In genomic region chr6:100197102-100197501, GRCm38 (mm10) we compare ENCODE assay signal across 9 mouse cellular contexts.
DNase-seq lines count a peak whose midpoint lies in the region; ATAC-seq and TF ChIP-seq lines count a peak whose summit lies in the region.
"Had no signal": no experiment of that assay in that cellular context is flagged by ENCODE, and none has a peak within 500 bp of the region (broad histone marks: within the 10 kb centered on the region; RNA-seq: fewer than 3 reads in every experiment).

No protein-coding gene starts in this region.

- H3K4me1 ChIP-seq in heart, embryonic 15.5 days (replicated peaks) = peaks cover 55% of the 10 kb centered on the region
- H3K4me1 ChIP-seq in heart, embryonic 12.5 days (replicated peaks) = peaks cover 64% of the 10 kb centered on the region
- H3K4me1 ChIP-seq in midbrain, postnatal 0 days (ENCODE audit: insufficient read depth, low read length) = no peaks in the 10 kb centered on the region; the same call in 1 of the 2 replicates
- peaks cover 3% of the 10 kb centered on the region; the same call in 1 of the 2 replicates for H3K4me1 ChIP-seq in midbrain, embryonic 16.5 days (ENCODE audit: control insufficient read depth, insufficient read depth, low read length)
- H3K4me1 ChIP-seq in hindbrain, embryonic 13.5 days (replicated peaks) = peaks cover 31% of the 10 kb centered on the region
- H3K4me1 ChIP-seq in stomach, embryonic 14.5 days (ENCODE audit: control insufficient read depth, insufficient read depth, low read length) = peaks cover 40% of the 10 kb centered on the region

- no peak for ATAC-seq in heart, embryonic 15.5 days (replicated peaks; ENCODE audit: insufficient number of reproducible peaks, insufficient read depth, low FRiP score, low read depth)
- no peak for ATAC-seq in heart, embryonic 12.5 days (ENCODE audit: insufficient number of reproducible peaks, low FRiP score)
- ATAC-seq in midbrain, postnatal 0 days (ENCODE audit: low FRiP score) = no peak
- no peak for ATAC-seq in midbrain, embryonic 16.5 days
- ATAC-seq in hindbrain, embryonic 13.5 days (ENCODE audit: low FRiP score) = peak; percentile 67
- ATAC-seq in stomach, embryonic 14.5 days (ENCODE audit: insufficient number of reproducible peaks, insufficient read depth, low FRiP score, low read depth) = peak; percentile 34; the same call in 1 of the 2 replicates

- H3K4me2 ChIP-seq in heart, embryonic 15.5 days = no peak overlapping the region
- H3K4me2 ChIP-seq in heart, embryonic 12.5 days = no peak overlapping the region
- H3K4me2 ChIP-seq in midbrain, postnatal 0 days (ENCODE audit: low read depth, low read length, poor library complexity, severe bottlenecking) = no peak overlapping the region
- no peak overlapping the region for H3K4me2 ChIP-seq in midbrain, embryonic 16.5 days (ENCODE audit: low read length)
- no peak overlapping the region for H3K4me2 ChIP-seq in hindbrain, embryonic 13.5 days
- H3K4me2 ChIP-seq in stomach, embryonic 14.5 days (replicated peaks; ENCODE audit: low read depth, low read length) = no peak overlapping the region

- no peak for TF ChIP-seq CTCF in midbrain, postnatal 0 days (IDR thresholded peaks at IDR 0.05)

- H3K27ac ChIP-seq in heart, embryonic 15.5 days = peak overlapping the region; percentile 88
- H3K27ac ChIP-seq in heart, embryonic 12.5 days (ENCODE audit: poor library complexity, severe bottlenecking) = no peak overlapping the region
- H3K27ac ChIP-seq in midbrain, postnatal 0 days (ENCODE audit: low read depth, low read length) = no peak overlapping the region
- H3K27ac ChIP-seq in midbrain, embryonic 16.5 days (ENCODE audit: low read length) = no peak overlapping the region
- H3K27ac ChIP-seq in hindbrain, embryonic 13.5 days = 0 out of 2 replicates have a peak overlapping the region, but pooled peaks have one; percentile 40
- peak overlapping the region; percentile 48; the same call in 1 of the 2 replicates for H3K27ac ChIP-seq in stomach, embryonic 14.5 days (ENCODE audit: low read length)

- no peaks in the 10 kb centered on the region for H3K36me3 ChIP-seq in heart, embryonic 15.5 days
- H3K36me3 ChIP-seq in heart, embryonic 12.5 days = no peaks in the 10 kb centered on the region
- no peaks in the 10 kb centered on the region for H3K36me3 ChIP-seq in midbrain, postnatal 0 days (ENCODE audit: insufficient read depth, low read length)
- H3K36me3 ChIP-seq in midbrain, embryonic 16.5 days (ENCODE audit: control insufficient read depth, insufficient read depth, low read length) = no peaks in the 10 kb centered on the region
- H3K36me3 ChIP-seq in hindbrain, embryonic 13.5 days = no peaks in the 10 kb centered on the region
- H3K36me3 ChIP-seq in stomach, embryonic 14.5 days (ENCODE audit: control insufficient read depth, insufficient read depth, low read length) = no peaks in the 10 kb centered on the region

- no peaks in the 10 kb centered on the region for H3K9me3 ChIP-seq in heart, embryonic 15.5 days (replicated peaks)
- 0 out of 2 replicates have a peak, but pooled peaks cover 1% of the 10 kb centered on the region for H3K9me3 ChIP-seq in heart, embryonic 12.5 days (replicated peaks)
- H3K9me3 ChIP-seq in midbrain, postnatal 0 days (ENCODE audit: low read length) = no peaks in the 10 kb centered on the region
- H3K9me3 ChIP-seq in midbrain, embryonic 16.5 days (replicated peaks; ENCODE audit: control insufficient read depth, low read length, poor library complexity, severe bottlenecking) = no peaks in the 10 kb centered on the region
- no peaks in the 10 kb centered on the region for H3K9me3 ChIP-seq in hindbrain, embryonic 13.5 days
- no peaks in the 10 kb centered on the region for H3K9me3 ChIP-seq in stomach, embryonic 14.5 days (ENCODE audit: control insufficient read depth, low read depth, low read length)

- peak; percentile 88 for DNase-seq in midbrain, postnatal 0 days (ENCODE audit: low spot score)
- DNase-seq in right cerebral cortex, adult 18-20 months = no peak
- no peak for DNase-seq in right cerebral cortex, adult 2 months (ENCODE audit: low spot score in 2 of 2)

- H3K27me3 ChIP-seq in heart, embryonic 15.5 days = no peaks in the 10 kb centered on the region
- H3K27me3 ChIP-seq in heart, embryonic 12.5 days (replicated peaks) = peaks cover 16% of the 10 kb centered on the region; the same call in 1 of the 2 replicates
- peaks cover 4% of the 10 kb centered on the region; the same call in 1 of the 2 replicates for H3K27me3 ChIP-seq in midbrain, postnatal 0 days (ENCODE audit: insufficient read depth, low read length)
- H3K27me3 ChIP-seq in midbrain, embryonic 16.5 days (ENCODE audit: control insufficient read depth, insufficient read depth, low read depth, low read length) = no peaks in the 10 kb centered on the region
- H3K27me3 ChIP-seq in hindbrain, embryonic 13.5 days = peaks cover 50% of the 10 kb centered on the region
- H3K27me3 ChIP-seq in stomach, embryonic 14.5 days (ENCODE audit: control insufficient read depth, insufficient read depth, low read length) = no peaks in the 10 kb centered on the region

- no peak overlapping the region for H3K9ac ChIP-seq in heart, embryonic 15.5 days
- no peak overlapping the region for H3K9ac ChIP-seq in heart, embryonic 12.5 days
- no peak overlapping the region for H3K9ac ChIP-seq in midbrain, postnatal 0 days (replicated peaks; ENCODE audit: low read length, poor library complexity, severe bottlenecking)
- no peak overlapping the region for H3K9ac ChIP-seq in midbrain, embryonic 16.5 days (ENCODE audit: low read depth, low read length)
- H3K9ac ChIP-seq in hindbrain, embryonic 13.5 days = no peak overlapping the region
- H3K9ac ChIP-seq in stomach, embryonic 14.5 days (replicated peaks; ENCODE audit: low read depth, low read length) = no peak overlapping the region

- no peak overlapping the region for H3K4me3 ChIP-seq in heart, embryonic 15.5 days
- H3K4me3 ChIP-seq in heart, embryonic 12.5 days = no peak overlapping the region
- H3K4me3 ChIP-seq in midbrain, postnatal 0 days (ENCODE audit: low read depth, low read length) = no peak overlapping the region
- H3K4me3 ChIP-seq in midbrain, embryonic 16.5 days (ENCODE audit: low read depth, low read length) = no peak overlapping the region
- no peak overlapping the region for H3K4me3 ChIP-seq in hindbrain, embryonic 13.5 days
- no peak overlapping the region for H3K4me3 ChIP-seq in stomach, embryonic 14.5 days (ENCODE audit: low read depth, low read length)
- H3K4me3 ChIP-seq: megakaryocyte, embryonic 14.5 days had no signal

- 48% methylated on average over 5 of the region's 5 CpGs for WGBS in heart, embryonic 15.5 days
- WGBS in heart, embryonic 12.5 days = 62% methylated on average over 5 of the region's 5 CpGs
- 63% methylated on average over 5 of the region's 5 CpGs for WGBS in midbrain, postnatal 0 days
- 59% methylated on average over 5 of the region's 5 CpGs for WGBS in midbrain, embryonic 16.5 days
- WGBS in hindbrain, embryonic 13.5 days = 34% methylated on average over 5 of the region's 5 CpGs
- 43% methylated on average over 5 of the region's 5 CpGs for WGBS in stomach, embryonic 14.5 days

Comparison
In these comparisons a context has a peak if more than half of its experiments do, and no peak if none do; other contexts are left out.
1. H3K27ac ChIP-seq: peak in heart, embryonic 15.5 days (single experiment), hindbrain, embryonic 13.5 days (single experiment) and stomach, embryonic 14.5 days (single experiment); none in heart, embryonic 12.5 days (single experiment), midbrain, postnatal 0 days (single experiment) and midbrain, embryonic 16.5 days (single experiment).
2. ATAC-seq: peak in hindbrain, embryonic 13.5 days (single experiment) and stomach, embryonic 14.5 days (single experiment); none in heart, embryonic 15.5 days (single experiment), heart, embryonic 12.5 days (single experiment), midbrain, postnatal 0 days (single experiment) and midbrain, embryonic 16.5 days (single experiment).